In the genomic region with DNA sequence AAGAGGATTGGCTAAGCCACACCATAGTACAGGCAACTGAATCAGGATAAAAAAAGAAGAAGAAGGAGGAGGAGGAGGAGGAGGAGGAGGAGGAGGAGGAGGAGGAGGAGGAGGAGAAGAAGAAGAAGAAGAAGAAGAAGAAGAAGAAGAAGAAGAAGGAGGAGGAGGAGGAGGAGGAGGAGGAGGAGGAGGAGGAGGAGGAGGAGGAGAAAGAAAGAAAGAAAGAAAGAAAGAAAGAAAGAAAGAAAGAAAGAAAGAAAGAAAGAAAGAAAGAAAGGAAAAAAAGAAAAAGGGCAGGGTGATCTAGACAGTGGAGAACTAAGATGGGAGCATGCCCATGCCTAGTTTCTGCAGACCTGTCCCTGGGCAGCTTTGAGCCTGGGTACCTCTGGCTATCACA, we compare ENCODE assay signal across 8 mouse cellular contexts. TPM values are rescaled to one million over a fixed set of nuclear protein-coding genes. Genes with fewer than 3 reads are reported as not detected.
DNase-seq lines count a peak whose midpoint lies in the region; ATAC-seq and TF ChIP-seq lines count a peak whose summit lies in the region.
"Not testable (repeated sequence)": the region's sequence is repeated elsewhere in the genome, so short reads cannot be mapped to it uniquely, and the experiment has no call there.

TSS of gene Fbln2 (plus strand) at position 301 of the 400 bp plus-strand sequence.

- H3K4me1 ChIP-seq in embryonic fibroblast, embryonic 13.5 days (ENCODE audit: control insufficient read depth, insufficient read depth, low read length): peaks cover 30% of the 10 kb centered on the region
- H3K4me1 ChIP-seq in kidney, adult 2 months (ENCODE audit: control insufficient read depth, insufficient read depth, low read length): not testable (repeated sequence)
- H3K4me1 ChIP-seq in limb, embryonic 14.5 days (ENCODE audit: control insufficient read depth, insufficient read depth, low read length): peaks cover 50% of the 10 kb centered on the region
- H3K4me1 ChIP-seq in midbrain, embryonic 11.5 days (ENCODE audit: control insufficient read depth, insufficient read depth, low read length): peaks cover 20% of the 10 kb centered on the region
- H3K4me1 ChIP-seq in stomach, embryonic 14.5 days (ENCODE audit: control insufficient read depth, insufficient read depth, low read length): peaks cover 16% of the 10 kb centered on the region; the same call in 1 of the 2 replicates

- not testable (repeated sequence) for TF ChIP-seq CTCF in embryonic fibroblast, embryonic 13.5 days (IDR thresholded peaks at IDR 0.05; ENCODE audit: borderline replicate concordance, insufficient read depth, low read length); kidney, adult 2 months (conservative IDR thresholded peaks at IDR 0.05; ENCODE audit: insufficient read depth, insufficient read length, low read depth, low read length)

- H3K9me3 ChIP-seq in limb, embryonic 14.5 days (ENCODE audit: control insufficient read depth, low read length); midbrain, embryonic 11.5 days (ENCODE audit: control insufficient read depth, low read length); stomach, embryonic 14.5 days (ENCODE audit: control insufficient read depth, low read depth, low read length): not testable (repeated sequence)

- not testable (repeated sequence) for TF ChIP-seq POLR2A in embryonic fibroblast, embryonic 13.5 days (IDR thresholded peaks at IDR 0.05; ENCODE audit: low read depth, low read length); kidney, adult 2 months (IDR thresholded peaks at IDR 0.05; ENCODE audit: low read depth, low read length); limb, embryonic 14.5 days (IDR thresholded peaks at IDR 0.05; ENCODE audit: borderline replicate concordance, extremely low read depth, insufficient read depth, insufficient read length)

- not testable (repeated sequence) for H3K27me3 ChIP-seq in kidney, adult 2 months (replicated peaks; ENCODE audit: control insufficient read depth, insufficient read depth, low read length); limb, embryonic 14.5 days (ENCODE audit: control insufficient read depth, insufficient read depth, low read length); midbrain, embryonic 11.5 days (ENCODE audit: control insufficient read depth, insufficient read depth, low read length); stomach, embryonic 14.5 days (ENCODE audit: control insufficient read depth, insufficient read depth, low read length)

- peak within 1 kb of the TSS; percentile 71 for H3K27ac ChIP-seq in embryonic fibroblast, embryonic 13.5 days (ENCODE audit: insufficient read depth, low read length)
- not testable (repeated sequence) for H3K27ac ChIP-seq in kidney, adult 2 months (ENCODE audit: insufficient read depth, low read depth, low read length); midbrain, embryonic 11.5 days (ENCODE audit: low read depth, low read length); stomach, embryonic 14.5 days (ENCODE audit: low read length)
- H3K27ac ChIP-seq in limb, embryonic 14.5 days (replicated peaks; ENCODE audit: low read depth, low read length): peak within 1 kb of the TSS; percentile 73

- H3K36me3 ChIP-seq in kidney, adult 2 months (ENCODE audit: control insufficient read depth, insufficient read depth, low read length); limb, embryonic 14.5 days (ENCODE audit: control insufficient read depth, insufficient read depth, low read length); midbrain, embryonic 11.5 days (ENCODE audit: control insufficient read depth, insufficient read depth, low read length); stomach, embryonic 14.5 days (ENCODE audit: control insufficient read depth, insufficient read depth, low read length): not testable (repeated sequence)

- peak within 1 kb of the TSS; percentile 75 for H3K4me3 ChIP-seq in embryonic fibroblast, embryonic 13.5 days (ENCODE audit: insufficient read depth, low read length)
- not testable (repeated sequence) for H3K4me3 ChIP-seq in kidney, adult 2 months (ENCODE audit: insufficient read depth, low read depth, low read length)
- peak within 1 kb of the TSS; percentile 59 for H3K4me3 ChIP-seq in limb, embryonic 14.5 days (replicated peaks; ENCODE audit: low read length)
- peak within 1 kb of the TSS; percentile 29 for H3K4me3 ChIP-seq in midbrain, embryonic 11.5 days (ENCODE audit: low read depth, low read length)
- peak within 1 kb of the TSS; percentile 30 for H3K4me3 ChIP-seq in stomach, embryonic 14.5 days (ENCODE audit: low read depth, low read length)

- intact Hi-C loops in heart, postnatal 14 days (cut with DNase I): not testable (repeated sequence)

- H3K4me2 ChIP-seq in limb, embryonic 14.5 days (replicated peaks; ENCODE audit: low read depth, low read length, severe bottlenecking): peak within 1 kb of the TSS; percentile 81
- peak within 1 kb of the TSS; percentile 52 for H3K4me2 ChIP-seq in midbrain, embryonic 11.5 days
- H3K4me2 ChIP-seq in stomach, embryonic 14.5 days (replicated peaks; ENCODE audit: low read depth, low read length): peak within 1 kb of the TSS; percentile 47

- H3K9ac ChIP-seq in limb, embryonic 14.5 days (ENCODE audit: low read depth, low read length, severe bottlenecking): peak within 1 kb of the TSS; percentile 68
- H3K9ac ChIP-seq in midbrain, embryonic 11.5 days (ENCODE audit: low read length): peak within 1 kb of the TSS; percentile 53
- H3K9ac ChIP-seq in stomach, embryonic 14.5 days (replicated peaks; ENCODE audit: low read depth, low read length): peak within 1 kb of the TSS; percentile 18; the same call in 1 of the 2 replicates

- not testable (repeated sequence) for DNase-seq in adrenal gland, adult 8-10 months; gastrocnemius, postnatal 25 days; heart, postnatal 14 days; kidney, adult 2 months; limb, embryonic 14.5 days (ENCODE audit: low spot score); midbrain, embryonic 11.5 days (ENCODE audit: low spot score, missing footprints)

- not testable (repeated sequence) for ATAC-seq in limb, embryonic 14.5 days (ENCODE audit: low FRiP score, low read depth); midbrain, embryonic 11.5 days (ENCODE audit: low FRiP score); stomach, embryonic 14.5 days (ENCODE audit: insufficient number of reproducible peaks, insufficient read depth, low FRiP score, low read depth)

RNA-seq across cellular contexts. Expression of gene Fbln2, which starts in this region (rescaled TPM):
- 10 to 100 TPM in 3 of 4 experiments, 1 to 10 TPM in 1; 8.8 to 24.6 (median 14.7) TPM for total RNA-seq in adrenal gland, adult 8-10 months (2022)
- 1,102 and 1,873 TPM in 2 replicates for polyA plus RNA-seq in embryonic fibroblast, embryonic 13.5 days (2011; ENCODE audit: insufficient read length, low read depth, missing spikeins)
- total RNA-seq in gastrocnemius, postnatal 25 days (2021): 10 to 100 TPM; 47.7 to 50.2 TPM
- 100 to 1,000 TPM; 112 to 127 TPM for total RNA-seq in heart, postnatal 14 days (2021)
- polyA plus RNA-seq in kidney, adult 2 months (2012; rRNA removed): 12.6 and 18.0 TPM in 2 replicates
- 294 and 404 TPM in 2 replicates for polyA plus RNA-seq in limb, embryonic 14.5 days (2012; rRNA removed)
- polyA plus RNA-seq in limb, embryonic 14.5 days (2014; fragmentation: Nextera tagmentation; extraction: Ambion mirVana): 219 and 254 TPM in 2 replicates
- 21.9 TPM in 2 replicates for polyA plus RNA-seq in midbrain, embryonic 11.5 days (2014; fragmentation: Nextera tagmentation; extraction: Ambion mirVana)
- polyA plus RNA-seq in stomach, embryonic 14.5 days (2014; fragmentation: Nextera tagmentation; extraction: Ambion mirVana): 35.5 and 41.9 TPM in 2 replicates

Comparison
In these comparisons a context has a peak if more than half of its experiments do, and no peak if none do; other contexts are left out.
1. H3K9ac ChIP-seq: peak in every context shown above with its lines; median percentile 68 in limb, embryonic 14.5 days; 53 in midbrain, embryonic 11.5 days; 18 in stomach, embryonic 14.5 days.